Mouse (Mus musculus) lung, embryonic 14.5 days (tissue): ENCODE results near the gene Mast4. TPM values are rescaled to one million over a fixed set of nuclear protein-coding genes. Genes with fewer than 3 reads are reported as not detected.

Experiments
- ATAC-seq: fragments of 200-750 bp; cut with Nextera tagmentation; 2 replicates; pipeline ENCODE4 v1.8.0; 2017; ENCODE audit warnings: mild to moderate bottlenecking, moderate TSS enrichment, moderate library complexity; ENCODE audit not compliant: insufficient read depth
- DNase-seq: peaks from one replicate; pipeline ENCODE4 v3.0.0-alpha.2; 2015
- H3K27ac ChIP-seq: fragments of 300-500 bp; sonication (generic); 2 replicates; pipeline ENCODE4 v1.5.1; 2014; ENCODE audit warnings: low read depth, mild to moderate bottlenecking, moderate library complexity
- H3K27me3 ChIP-seq: fragments of 300-500 bp; sonication (generic); 2 replicates; pipeline ENCODE4 v1.6.1; 2014; ENCODE audit warnings: low read length, control low read depth; ENCODE audit not compliant: insufficient read depth
- H3K36me3 ChIP-seq: fragments of 300-500 bp; sonication (generic); 2 replicates; pipeline ENCODE4 v1.6.1; 2014; ENCODE audit warnings: control low read depth; ENCODE audit not compliant: insufficient read depth
- H3K4me1 ChIP-seq: fragments of 300-500 bp; sonication (generic); 2 replicates; pipeline ENCODE4 v1.6.1; 2014; ENCODE audit warnings: antibody characterized with exemption, control low read depth; ENCODE audit not compliant: insufficient read depth
- H3K4me2 ChIP-seq: fragments of 300-500 bp; sonication (generic); 2 replicates; pipeline ENCODE4 v1.6.1; 2014; ENCODE audit warnings: mild to moderate bottlenecking
- H3K4me3 ChIP-seq: fragments of 300-500 bp; sonication (generic); 2 replicates; pipeline ENCODE4 v1.5.1; 2014; ENCODE audit warnings: low read depth, low read length
- H3K9ac ChIP-seq: fragments of 300-500 bp; sonication (generic); 2 replicates; pipeline ENCODE4 v1.6.1; 2014
- H3K9me3 ChIP-seq: fragments of 300-500 bp; sonication (generic); 2 replicates; pipeline ENCODE4 v1.6.1; 2016; ENCODE audit warnings: low read depth, low read length, control low read depth
- CTCF ChIP-seq: IDR thresholded peaks from 2 replicates; pipeline ENCODE4 v1.5.1; 2016; ENCODE audit warnings: antibody characterized with exemption, low read depth
- WGBS: fragments of 180-500 bp; shearing (Covaris S2); extraction: QIAGEN DNeasy Blood & Tissue Kit; methylation state at CpG from one replicate; pipeline ENCODE4 v1.1.7; 2014; 5-methylcytosine and 5-hydroxymethylcytosine counted together
- polyA plus RNA-seq: library from polyadenylated mRNA; unstranded; fragments of >200 nt; fragmentation: Nextera tagmentation; extraction: Ambion mirVana; gene quantifications from 2 replicates; pipeline ENCODE4 v1.2.1, GENCODE M21; 2014

Mast4 gene
- polyA plus RNA-seq, 1 experiment from 2014 or later = 30.8 TPM

GRCm38 (mm10) chr13:103140051-103140450, 194.2 kb downstream of the Mast4 start:
- ATAC-seq (no peak), DNase-seq (no peak)
- WGBS = 89% methylated on average over 13 of the region's 13 CpGs
- no peaks in the 10 kb centered on the region for H3K36me3 ChIP-seq
- no peak overlapping the region for H3K4me2 ChIP-seq
- TF ChIP-seq CTCF = no peak
- no peaks in the 10 kb centered on the region for H3K9me3 ChIP-seq
- H3K4me3 ChIP-seq = no peak overlapping the region
- H3K9ac ChIP-seq = no peak overlapping the region
- H3K27me3 ChIP-seq = no peaks in the 10 kb centered on the region
- no peak overlapping the region for H3K27ac ChIP-seq
- no peaks in the 10 kb centered on the region for H3K4me1 ChIP-seq

GRCm38 (mm10) chr13:103138298-103138697, 196.0 kb downstream of the Mast4 start:
- no peak for DNase-seq
- no peak for TF ChIP-seq CTCF
- H3K27me3 ChIP-seq = no peaks in the 10 kb centered on the region
- H3K36me3 ChIP-seq = no peaks in the 10 kb centered on the region
- no peak overlapping the region for H3K4me2 ChIP-seq
- no peaks in the 10 kb centered on the region for H3K9me3 ChIP-seq
- no peaks in the 10 kb centered on the region for H3K4me1 ChIP-seq
- H3K27ac ChIP-seq = no peak overlapping the region
- no peak overlapping the region for H3K9ac ChIP-seq
- no peak for ATAC-seq
- H3K4me3 ChIP-seq = no peak overlapping the region

- ATAC-seq = peak; percentile 69; the same call in 1 of the 2 replicates
- TF ChIP-seq CTCF = no peak
Observed at GRCm38 (mm10) chr13:103135224-103135883, 198.9 kb downstream of the Mast4 start.

GRCm38 (mm10) chr13:103131781-103132180, 202.5 kb downstream of the Mast4 start:
- no peaks in the 10 kb centered on the region for H3K36me3 ChIP-seq
- no peak overlapping the region for H3K4me3 ChIP-seq
- ATAC-seq (no peak), DNase-seq (no peak)
- no peaks in the 10 kb centered on the region for H3K27me3 ChIP-seq
- no peak overlapping the region for H3K27ac ChIP-seq
- no peak for TF ChIP-seq CTCF
- H3K9ac ChIP-seq = no peak overlapping the region
- H3K4me2 ChIP-seq = no peak overlapping the region
- no peaks in the 10 kb centered on the region for H3K4me1 ChIP-seq
- 91% methylated on average over 2 of the region's 2 CpGs for WGBS
- H3K9me3 ChIP-seq = no peaks in the 10 kb centered on the region

More at GRCm38 (mm10) chr13:103135224-103135883, 198.9 kb downstream of the Mast4 start:
- Histone ChIP-seq H3K27ac (no peak overlapping the region), H3K4me1 (no peaks in the 10 kb centered on the region), H3K36me3 (no peaks in the 10 kb centered on the region), H3K9me3 (no peaks in the 10 kb centered on the region), H3K9ac (no peak overlapping the region), H3K4me2 (no peak overlapping the region), H3K4me3 (no peak overlapping the region), H3K27me3 (no peaks in the 10 kb centered on the region)
- peak; percentile 62 for DNase-seq
- WGBS = 48% methylated on average over 17 of the region's 17 CpGs

GRCm38 (mm10) chr13:103129130-103129797, 205.0 kb downstream of the Mast4 start:
- Histone ChIP-seq H3K9ac (no peak overlapping the region), H3K4me3 (no peak overlapping the region), H3K4me2 (no peak overlapping the region), H3K4me1 (no peaks in the 10 kb centered on the region), H3K27ac (no peak overlapping the region), H3K9me3 (no peaks in the 10 kb centered on the region), H3K27me3 (no peaks in the 10 kb centered on the region), H3K36me3 (no peaks in the 10 kb centered on the region)
- DNase-seq = no peak
- no peak for ATAC-seq
- 60% methylated on average over 6 of the region's 6 CpGs for WGBS
- TF ChIP-seq CTCF = no peak

GRCm38 (mm10) chr13:103128729-103129128, 205.6 kb downstream of the Mast4 start:
- no peaks in the 10 kb centered on the region for H3K9me3 ChIP-seq
- no peak overlapping the region for H3K4me3 ChIP-seq
- no peak overlapping the region for H3K9ac ChIP-seq
- no peaks in the 10 kb centered on the region for H3K36me3 ChIP-seq
- ATAC-seq = no peak
- H3K4me2 ChIP-seq = no peak overlapping the region
- no peak for TF ChIP-seq CTCF
- no peak overlapping the region for H3K27ac ChIP-seq
- 57% methylated on average over 7 of the region's 7 CpGs for WGBS
- no peaks in the 10 kb centered on the region for H3K27me3 ChIP-seq
- no peak for DNase-seq
- H3K4me1 ChIP-seq = no peaks in the 10 kb centered on the region

GRCm38 (mm10) chr13:103127594-103127993, 206.7 kb downstream of the Mast4 start:
- Histone ChIP-seq H3K9me3 (no peaks in the 10 kb centered on the region), H3K27me3 (no peaks in the 10 kb centered on the region), H3K4me1 (no peaks in the 10 kb centered on the region), H3K27ac (no peak overlapping the region), H3K9ac (no peak overlapping the region), H3K4me2 (no peak overlapping the region), H3K36me3 (no peaks in the 10 kb centered on the region), H3K4me3 (no peak overlapping the region)
- no peak for TF ChIP-seq CTCF
- no peak for ATAC-seq
- WGBS = 69% methylated on average over 5 of the region's 5 CpGs
- DNase-seq = no peak
